Mouse (Mus musculus): ENCODE data around the gene Pex5l.

Gene Pex5l

DNA sequence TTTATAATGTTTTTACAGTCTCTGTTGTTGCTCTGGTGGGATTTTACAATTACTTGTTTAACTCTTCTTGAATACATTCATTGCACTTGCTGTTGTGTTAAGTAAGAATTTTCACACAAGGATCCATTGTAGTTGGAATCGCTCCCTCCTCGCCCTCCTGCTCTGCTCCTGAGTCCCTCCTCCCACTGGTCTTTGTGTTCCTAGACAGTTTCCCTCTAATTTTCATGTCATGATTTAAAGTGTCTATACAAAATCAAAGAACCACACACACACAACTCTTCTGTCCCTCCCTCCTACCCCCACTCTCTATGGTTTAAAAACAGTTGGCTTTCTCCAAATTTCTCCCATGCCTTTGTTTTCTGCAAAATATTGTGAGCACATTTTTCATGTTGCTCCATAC, 81.6 kb downstream of the Pex5l start:
- DNase-seq: no peak

DNA sequence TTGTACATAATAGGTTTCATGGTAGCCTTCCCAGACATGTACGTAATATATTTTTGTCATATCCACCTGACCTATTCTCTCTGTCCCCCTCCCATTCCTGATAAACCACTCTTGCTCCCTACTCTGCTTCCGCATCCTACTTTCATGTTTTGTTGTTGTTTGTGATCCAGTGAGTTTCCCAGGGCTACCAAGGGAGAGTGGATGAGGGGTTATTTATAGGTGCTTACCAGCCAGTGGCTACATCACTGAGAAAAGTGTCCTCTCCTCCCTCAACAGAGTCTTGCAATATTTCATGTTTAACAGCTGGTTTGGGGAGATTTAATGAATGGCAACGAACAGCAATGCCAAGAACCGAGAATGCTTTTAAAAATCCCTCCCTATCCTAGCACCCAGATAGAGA, 82.0 kb downstream of the Pex5l start:
- no peak for DNase-seq

DNA sequence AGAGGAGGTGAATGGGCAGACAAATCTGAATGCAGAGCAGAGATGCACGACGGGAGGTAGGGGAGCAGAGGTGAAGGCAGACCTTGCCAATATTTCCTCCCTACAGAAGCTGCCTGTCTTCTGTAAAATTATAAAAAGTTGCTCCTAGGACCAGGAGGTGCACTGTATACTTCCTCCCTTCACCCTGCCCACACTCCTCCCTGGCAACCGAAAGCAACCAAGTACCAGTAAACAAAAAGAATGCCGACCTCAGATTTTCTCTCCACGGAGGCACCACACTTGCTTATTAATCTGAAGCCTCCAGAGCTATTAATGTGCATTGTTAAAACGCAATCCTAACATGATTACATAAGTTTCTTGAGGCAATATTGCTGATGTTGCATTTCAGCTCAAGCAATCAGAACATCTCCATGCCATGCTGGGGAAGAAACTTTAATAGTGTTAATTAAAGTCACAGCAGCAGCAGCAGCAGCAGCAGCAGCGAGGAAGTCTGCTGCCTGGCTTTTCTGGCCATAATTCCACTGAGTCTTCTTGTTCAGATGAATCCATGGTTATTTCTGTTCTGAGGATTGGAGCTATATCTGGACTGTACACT, 82.6 kb downstream of the Pex5l start:
- DNase-seq: no peak

DNA sequence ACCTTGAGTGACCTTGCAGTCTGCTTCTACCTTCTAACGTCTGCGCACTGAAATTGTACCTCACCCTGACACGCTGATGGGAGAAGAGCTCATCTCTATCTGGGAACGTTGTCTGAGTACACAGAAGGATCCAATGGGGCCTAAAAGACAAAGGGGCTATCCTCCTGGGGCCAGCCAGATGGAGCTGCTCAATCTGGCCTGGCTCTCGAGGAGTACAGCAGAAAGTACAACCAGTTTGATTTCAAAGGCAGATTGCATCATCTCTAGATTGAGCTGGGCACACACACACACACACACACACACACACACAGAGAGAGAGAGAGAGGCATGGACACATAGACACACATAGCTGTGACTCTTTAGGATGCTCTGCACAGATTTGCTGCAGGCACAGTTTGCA, 94.7 kb downstream of the Pex5l start:
- DNase-seq: no peak

DNA sequence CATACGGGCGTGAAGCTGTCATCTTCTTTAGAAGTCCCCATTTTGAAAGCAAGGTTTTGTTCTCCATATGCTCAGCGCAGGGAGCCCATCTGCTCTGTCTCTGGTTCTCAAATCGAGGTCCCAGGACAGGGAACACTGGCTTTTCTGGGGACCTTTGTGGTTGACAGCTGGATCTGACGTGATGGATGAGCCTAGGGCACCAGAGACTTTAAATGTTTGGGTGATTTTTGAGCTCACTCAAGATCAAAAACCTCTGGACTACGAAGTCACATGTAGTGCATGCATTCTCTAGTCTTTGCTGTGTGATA, 98.3 kb downstream of the Pex5l start:
- DNase-seq: no peak

DNA sequence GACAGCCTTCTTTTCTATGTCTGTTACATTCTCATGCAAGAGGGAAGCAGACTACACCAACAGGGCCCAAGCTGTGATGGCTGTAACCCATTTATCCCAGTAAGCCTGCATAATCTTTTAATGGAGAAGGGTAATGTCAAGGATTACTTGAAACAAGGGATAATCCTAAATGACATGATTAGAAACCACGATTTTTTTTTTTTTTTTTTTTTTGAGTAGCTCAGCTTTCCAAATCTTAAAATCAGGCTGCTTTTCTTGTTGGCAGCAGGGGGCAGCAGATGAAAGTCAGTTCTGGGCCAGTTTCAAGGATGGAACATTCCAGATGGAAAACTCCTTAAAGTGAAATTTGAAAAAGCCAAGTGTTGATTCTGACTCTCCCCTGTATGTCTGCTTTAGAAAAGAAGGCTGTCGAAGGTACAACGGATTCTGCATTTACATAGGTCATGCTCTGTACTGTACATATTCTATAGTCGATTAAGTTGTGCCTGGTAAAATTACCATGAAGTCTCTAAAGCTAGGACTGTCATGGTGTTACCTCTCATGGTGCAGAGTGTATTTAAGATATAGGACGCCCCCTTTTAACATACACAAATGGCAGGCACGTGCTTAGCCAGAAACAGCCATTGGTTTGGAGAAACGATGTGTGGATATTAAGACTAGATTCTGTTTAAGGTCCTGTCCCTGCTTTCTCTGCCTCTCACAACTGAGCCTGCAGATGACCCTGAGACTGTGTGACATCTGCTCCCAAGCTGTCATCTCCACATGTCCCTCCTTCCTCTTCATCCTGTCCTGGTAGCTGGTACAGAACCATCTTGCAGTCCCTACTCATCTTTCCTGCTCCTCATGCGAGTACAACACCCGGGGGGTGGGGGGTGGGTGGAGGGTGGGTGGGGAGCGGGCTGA, 98.9 kb downstream of the Pex5l start:
- DNase-seq: no peak

DNA sequence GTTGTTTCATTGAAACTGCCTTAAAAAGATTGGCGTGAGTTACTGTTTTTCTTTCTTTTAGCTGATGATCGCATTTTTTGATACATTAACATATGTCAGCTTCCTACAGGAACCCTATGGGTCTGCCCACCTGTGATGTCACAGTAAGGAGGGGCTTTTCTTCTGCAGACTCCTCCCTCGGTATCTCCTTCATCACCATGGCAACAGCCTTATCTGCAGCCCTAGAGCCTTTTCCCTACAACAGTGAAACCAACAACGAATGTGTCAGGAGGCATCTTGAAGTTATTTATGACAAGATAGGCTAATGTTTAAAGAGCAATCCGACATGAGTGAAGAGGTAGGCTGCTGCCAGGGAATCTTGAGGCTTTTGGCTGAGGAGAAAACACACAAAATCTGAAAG, 118.5 kb downstream of the Pex5l start:
- DNase-seq: no peak

DNA sequence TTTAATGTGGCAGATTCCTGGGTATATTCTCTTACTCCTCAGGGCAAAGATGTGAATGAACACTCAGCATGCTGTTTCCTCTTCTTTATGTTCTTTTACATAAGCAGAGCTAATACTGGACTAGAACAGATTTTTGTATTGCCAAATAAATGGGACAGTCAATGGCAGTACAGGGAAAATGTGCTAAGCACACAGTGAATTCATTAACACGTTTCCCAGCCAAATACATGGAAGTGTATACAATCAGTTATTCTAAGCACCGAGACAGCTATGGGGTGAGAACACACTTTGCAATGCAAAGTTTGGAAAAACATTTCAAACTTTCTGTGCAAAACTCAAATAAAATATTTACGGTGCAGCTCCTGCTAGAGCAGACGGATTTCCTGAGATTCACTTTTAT, 139.1 kb downstream of the Pex5l start:
- DNase-seq: no peak

DNA sequence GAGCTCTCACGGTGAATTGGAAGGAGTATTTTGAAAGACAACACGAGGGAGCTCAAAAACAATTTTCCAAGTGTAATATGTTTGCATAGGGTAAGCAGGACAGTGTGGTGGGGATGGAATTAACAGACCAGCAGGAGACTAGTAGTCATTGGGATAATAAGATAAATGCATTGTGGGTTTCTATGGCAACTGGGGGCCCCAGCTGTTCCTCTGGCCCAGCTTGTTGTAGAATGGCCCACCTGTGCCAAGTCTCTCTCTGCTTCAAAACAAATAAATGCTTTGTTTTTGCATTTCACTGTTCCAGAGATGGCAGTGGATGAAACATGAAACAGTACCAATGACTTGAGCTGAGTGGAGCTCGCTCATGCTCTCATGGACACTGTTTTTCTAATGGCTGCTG, 141.3 kb downstream of the Pex5l start:
- DNase-seq: no peak

DNA sequence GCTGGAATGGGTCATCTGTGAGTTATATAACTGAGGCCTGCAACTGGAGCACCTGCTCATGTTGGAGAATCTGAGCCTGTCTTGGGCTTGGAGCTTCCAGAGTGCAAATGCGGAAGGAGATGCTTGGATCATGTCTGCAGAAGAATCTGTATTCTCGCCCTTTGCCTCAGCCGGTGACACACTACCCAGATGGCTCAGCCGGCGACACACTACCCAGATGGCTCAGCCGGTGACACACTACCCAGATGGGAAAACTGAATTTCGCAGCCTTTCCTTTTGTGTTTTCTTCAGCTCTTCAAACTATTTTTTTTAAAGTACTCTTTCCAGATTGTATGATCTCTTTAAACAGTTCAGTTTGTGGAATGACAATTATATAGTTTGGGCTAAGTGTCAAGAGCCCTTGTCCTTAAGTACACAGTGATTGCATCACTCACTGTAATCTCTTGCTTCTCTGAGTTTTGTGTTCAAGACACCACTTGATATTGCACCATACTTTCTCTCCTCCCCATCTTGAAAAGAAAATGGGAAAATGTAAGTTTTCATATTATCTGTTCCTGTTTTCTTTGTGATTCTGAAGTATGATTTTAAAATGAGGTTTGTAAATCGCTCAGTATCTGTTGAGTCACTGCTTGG, 142.5 kb downstream of the Pex5l start:
- no peak for DNase-seq

DNA sequence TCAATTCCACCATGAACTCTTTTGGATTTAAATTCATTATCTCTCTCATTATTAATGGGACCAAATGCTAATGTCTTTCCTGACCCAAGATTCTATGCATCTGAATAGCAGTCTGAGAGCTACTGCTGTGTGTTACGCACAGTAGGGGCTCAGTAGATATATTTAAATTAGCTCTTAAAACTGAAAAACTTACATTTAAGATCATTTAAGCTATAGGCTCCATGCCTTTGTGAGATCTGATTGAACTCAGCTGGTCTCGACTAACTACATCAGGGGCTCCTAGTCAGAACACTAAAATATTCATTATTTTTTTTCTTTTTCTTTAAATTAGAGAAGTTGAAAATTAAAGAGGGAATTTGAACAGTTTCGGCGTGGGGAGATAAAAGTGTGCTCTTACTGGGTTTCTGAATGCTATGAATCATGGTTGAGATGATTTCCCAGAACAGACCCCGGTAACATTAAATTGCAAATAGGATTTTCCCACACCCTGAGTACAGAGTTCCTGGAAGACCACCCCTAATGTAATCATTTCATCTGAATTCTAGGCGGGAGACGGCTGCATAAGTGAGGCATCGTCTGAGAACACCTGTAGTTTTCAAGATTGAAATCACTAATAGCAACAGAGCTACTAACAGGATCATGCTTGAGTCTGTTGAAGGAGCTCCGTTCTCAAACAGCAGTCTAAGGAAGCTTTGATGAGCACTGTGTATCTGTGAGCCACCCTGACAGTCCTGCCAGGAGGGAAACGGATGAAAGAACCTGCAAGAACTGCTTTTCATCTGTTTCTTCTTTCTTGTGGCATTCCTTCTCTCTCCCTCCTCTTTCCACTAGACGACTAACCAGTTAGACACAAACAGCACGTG, 151.1 kb downstream of the Pex5l start:
- no peak for DNase-seq

DNA sequence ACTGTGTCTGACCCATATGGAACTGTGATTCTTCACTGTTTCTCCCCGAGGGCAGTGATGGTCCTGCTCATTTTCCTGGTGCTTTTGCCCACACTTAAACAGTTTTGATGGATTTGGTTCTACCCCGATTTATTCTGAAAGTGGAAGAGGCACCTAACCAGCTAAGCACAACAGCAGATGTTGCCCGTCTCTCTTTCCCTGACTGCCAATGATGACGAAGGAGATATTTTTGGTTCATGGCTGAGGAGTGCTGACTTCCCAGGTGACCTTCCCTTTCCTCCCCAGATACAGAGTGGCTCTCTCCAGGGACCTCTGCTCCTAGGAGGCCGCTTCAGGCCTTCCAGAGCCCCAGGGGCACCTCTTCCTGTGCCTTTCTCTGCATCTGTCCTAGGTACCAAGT, 155.2 kb downstream of the Pex5l start:
- no peak for DNase-seq

DNA sequence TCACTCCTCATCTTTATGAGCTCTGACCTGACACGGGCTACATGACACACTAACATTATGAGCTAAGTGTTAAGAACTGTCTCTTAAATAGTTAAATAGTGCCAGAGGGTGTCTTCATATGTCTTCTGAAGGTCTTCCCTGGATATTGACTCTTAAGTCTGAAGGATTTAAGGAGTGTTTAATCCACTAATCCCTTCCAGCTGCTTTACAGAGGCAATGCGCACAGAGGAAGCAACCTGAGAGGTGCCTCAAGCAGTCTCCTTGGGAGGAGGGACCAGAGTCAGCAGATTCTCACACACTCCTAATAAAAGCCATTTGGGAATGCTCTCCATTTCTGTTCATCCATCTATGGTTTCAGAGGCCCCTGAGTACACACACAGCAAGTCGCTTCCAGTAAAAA, 157.9 kb downstream of the Pex5l start:
- no peak for DNase-seq

DNA sequence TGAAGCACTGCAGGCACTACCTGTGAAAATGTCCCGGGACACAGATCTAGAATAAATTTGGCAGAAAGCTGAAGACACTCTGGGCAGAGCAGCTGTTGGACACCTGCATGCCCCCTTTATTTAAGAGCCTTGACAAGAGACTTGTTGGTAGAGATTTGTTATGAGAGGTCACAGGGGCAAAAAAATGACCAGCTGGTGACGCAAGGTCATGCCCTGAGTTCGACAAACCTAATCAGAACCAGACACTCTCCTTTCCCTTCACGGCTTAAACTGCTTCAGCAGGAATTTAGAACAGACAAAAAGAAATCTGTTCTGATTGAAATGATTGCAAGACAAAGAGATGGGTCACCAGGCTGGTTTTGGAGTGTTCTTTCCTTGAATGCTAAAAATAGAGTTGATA, 163.1 kb downstream of the Pex5l start:
- DNase-seq: no peak

DNA sequence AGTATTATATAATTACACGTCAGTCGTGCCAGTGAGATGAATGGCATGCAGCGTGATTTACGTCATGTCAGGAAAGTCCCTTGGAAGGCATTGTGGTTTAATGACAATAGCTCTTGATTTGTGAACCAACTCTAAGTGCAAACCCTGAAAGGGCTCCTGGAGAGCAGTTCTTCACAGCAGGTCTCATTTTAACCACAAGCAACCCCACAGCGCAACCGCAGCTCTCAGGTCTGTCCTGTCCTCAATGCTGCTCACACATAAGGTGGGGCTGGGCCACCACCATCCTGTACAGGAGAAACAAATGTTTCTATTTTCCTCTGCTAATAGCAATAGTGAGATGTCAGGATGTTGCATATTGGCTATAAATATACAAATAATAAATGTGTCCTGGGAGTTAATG, 163.8 kb downstream of the Pex5l start:
- no peak for DNase-seq

DNA sequence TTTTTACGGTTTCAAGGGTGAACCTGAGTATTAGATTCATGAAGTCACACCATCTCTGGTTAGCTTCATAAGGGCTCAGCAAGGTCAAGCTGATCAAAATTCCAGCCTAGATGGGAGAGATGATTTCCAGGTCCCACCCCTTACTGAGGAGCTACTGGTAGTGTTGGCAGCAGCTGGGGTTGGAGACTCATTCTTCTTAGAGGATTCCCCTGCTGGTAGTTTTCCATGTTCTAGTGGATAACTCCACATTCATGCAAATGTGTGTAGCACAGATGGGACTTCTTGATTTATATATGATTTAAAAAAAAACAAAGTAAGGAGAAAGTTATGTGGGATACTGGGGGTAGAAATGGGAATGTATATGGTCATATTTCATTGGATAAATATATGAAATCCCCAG, 172.8 kb downstream of the Pex5l start:
- DNase-seq: no peak

DNA sequence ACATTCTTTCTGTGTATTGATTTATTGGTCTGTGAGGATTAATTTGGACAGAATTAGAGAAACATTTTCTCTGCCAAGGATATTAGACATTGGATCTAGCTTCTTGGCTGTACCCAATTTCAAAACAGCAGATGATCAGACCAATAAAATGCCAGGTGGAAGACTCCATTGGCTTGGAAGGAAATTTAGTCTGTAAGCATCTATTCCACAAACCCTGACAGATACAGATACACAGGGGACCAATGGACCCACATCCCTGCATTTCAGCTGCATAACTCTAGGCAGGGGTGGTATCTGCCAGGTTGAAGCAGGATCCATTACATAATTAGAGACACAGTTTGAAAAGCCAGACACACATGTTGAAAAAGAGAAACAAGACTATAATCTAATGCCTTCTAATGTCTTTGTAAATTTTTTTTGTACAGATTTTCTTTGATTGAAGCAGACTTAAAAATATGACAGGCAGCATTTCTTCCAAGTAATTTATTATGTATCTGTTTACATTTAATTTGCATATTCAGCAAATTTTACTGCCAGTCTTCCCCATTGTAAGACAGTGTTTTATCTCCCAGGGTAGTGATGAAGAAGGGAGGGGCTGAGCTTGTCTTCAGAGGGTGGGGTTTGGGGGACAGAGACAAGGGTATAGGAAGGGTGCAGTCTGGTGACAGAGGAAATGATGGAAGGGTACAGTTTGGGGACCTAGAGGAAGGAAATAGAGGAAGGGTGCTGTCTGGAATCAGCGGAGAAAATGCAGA, 174.2 kb downstream of the Pex5l start:
- DNase-seq: no peak

DNA sequence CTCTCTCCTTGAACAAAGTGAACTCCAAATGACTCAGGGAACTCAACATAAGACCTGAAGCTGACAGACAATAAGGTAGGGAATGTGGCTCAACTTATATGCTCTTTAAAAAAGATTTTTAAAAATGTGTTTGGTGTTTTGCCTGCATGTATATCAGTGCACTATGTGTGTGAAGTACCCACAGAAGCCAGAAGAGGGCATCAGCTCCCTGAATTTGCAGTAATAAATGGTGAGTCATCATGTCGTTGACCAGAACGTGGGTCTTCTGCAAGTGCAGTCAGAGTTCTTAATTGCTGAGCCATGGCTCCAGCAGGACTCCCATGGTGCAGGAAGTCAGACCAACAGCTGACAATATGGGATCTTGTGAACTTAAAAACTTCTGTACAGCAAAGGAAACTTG, 177.5 kb downstream of the Pex5l start:
- no peak for DNase-seq

DNA sequence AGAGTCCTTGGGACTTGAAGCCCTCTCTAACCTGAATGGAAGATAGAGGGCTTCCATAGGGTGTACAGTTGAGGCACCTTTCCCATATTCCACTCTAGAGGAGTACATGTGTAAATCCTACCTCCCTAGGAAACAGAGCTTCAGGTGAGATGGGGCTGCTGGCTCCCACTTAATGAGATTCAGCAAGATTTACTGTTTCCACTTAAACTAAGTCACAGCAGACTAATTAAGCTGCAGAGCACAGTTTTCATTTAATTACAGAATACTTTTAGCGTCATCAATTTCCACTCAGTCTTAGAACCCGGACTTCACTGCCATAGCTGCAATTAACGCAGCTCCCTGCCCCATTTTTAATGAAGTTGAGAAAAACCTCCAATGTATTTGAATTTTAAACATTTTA, 181.6 kb downstream of the Pex5l start:
- no peak for DNase-seq

DNA sequence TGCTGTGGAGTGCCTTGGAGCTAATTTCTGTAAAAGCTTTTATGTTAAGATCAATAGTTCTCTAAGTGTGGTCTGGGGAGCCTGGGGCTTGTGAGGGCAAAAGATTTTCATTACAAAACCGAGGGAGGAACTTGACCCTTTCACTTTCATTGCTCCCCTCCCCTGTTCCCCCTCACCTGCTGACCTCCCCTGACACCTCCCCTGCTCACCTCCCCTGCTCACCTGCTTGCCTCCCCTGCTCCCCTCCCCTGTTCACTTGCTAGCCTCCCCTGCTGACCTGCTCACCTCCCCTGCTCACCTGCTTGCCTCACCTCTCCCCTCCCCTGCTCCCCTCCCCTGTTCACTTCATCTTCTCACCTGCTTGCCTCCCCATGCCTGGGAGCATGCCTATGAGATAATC, 191.7 kb downstream of the Pex5l start:
- no peak for DNase-seq

DNA sequence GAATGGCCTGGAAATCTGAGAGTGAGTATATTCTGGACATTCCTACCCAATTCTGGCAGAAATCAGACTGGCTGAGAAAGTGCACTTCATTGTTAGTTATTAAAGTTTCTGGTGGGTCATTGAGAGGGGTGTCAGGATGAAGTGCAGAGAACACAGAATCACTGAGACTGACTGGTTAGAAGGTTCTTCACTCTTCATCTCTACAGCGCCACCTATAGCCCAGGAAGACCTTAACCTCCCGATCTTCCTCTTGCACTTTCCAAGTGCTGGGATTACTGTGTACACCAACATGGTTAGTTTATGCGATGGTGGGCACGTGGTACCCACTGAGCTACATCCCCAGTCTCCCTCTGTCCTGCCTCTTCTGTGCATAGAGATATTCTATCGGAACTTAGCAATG, 195.6 kb downstream of the Pex5l start:
- DNase-seq: no peak

DNA sequence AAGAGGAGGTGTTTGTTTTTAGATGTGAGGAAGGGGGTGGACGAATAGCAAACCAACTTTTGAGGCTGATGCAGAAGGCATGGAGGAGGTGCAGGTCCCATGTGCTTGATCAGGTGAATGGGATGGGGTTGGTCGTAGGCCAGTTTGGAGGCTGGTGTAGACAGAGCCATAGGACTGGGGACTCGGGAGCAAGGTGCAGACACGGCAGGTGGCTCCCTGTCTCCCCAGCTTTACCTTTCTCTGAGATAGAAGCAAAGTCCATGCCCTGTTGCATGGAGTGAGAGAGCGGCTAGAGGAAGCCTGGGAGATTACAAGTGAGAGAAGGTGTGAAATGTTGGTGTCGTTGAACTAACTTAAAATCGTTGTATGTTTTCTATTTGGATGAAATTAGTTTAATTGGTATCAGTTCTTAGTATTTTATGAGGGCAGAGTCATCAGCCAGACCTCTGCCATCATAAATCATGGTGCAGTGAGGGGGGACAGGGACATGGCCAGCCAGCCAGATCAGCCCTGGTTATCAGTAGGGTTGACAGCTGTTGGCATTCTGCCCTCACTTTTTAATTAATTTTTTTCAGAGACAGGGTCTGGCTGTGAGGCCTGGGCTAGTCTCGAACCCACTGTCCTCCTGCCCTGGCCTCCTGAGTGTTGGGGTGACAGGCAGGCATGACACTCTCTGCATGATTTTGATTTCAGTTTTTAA, 203.1 kb downstream of the Pex5l start:
- DNase-seq: no peak

Measured in cerebellum, postnatal 36 days (tissue).